Mouse (Mus musculus) testis, adult 2 months (tissue): ENCODE results near the gene Izumo4.

ENCODE experiments used
- CTCF ChIP-seq: fragments of 200-500 bp; IDR thresholded peaks from 2 replicates; pipeline ENCODE4 v1.5.1; 2012; ENCODE audit warnings: low read depth, mild to moderate bottlenecking, inconsistent platforms, low read length, moderate library complexity; ENCODE audit not compliant: control insufficient read depth, insufficient read depth, insufficient replicate concordance
- POLR2A ChIP-seq: fragments of 200-500 bp; IDR thresholded peaks from 2 replicates; pipeline ENCODE4 v1.6.1; 2012; ENCODE audit warnings: low read depth, mild to moderate bottlenecking, inconsistent platforms, low read length, moderate library complexity; ENCODE audit not compliant: control insufficient read depth

GRCm38 (mm10) chr10:80752079-80752625 lies 50.2 kb downstream of the Izumo4 start:
- TF ChIP-seq CTCF: no peak
- no peak for TF ChIP-seq POLR2A
